Mouse (Mus musculus): ENCODE results near the gene Pou6f2. TPM values are rescaled to one million over a fixed set of nuclear protein-coding genes. Genes with fewer than 3 reads are reported as not detected.

The Pou6f2 gene
- polyA plus RNA-seq, 1 experiment from 2014 or later = 4.6 TPM

GRCm38 (mm10) chr13:18128053-18128452 lies 269.4 kb downstream of the Pou6f2 start:
- Histone ChIP-seq H3K27me3 (no peaks in the 10 kb centered on the region), H3K27ac (no peak overlapping the region), H3K4me2 (no peak overlapping the region), H3K4me1 (peaks cover 32% of the 10 kb centered on the region), H3K9me3 (replicated peaks) (no peaks in the 10 kb centered on the region), H3K4me3 (no peak overlapping the region), H3K9ac (no peak overlapping the region), H3K36me3 (ENCODE audit: poor library complexity, severe bottlenecking) (no peaks in the 10 kb centered on the region)
- ATAC-seq = no peak
- 10% methylated on average over 4 of the region's 4 CpGs for WGBS

DNA sequence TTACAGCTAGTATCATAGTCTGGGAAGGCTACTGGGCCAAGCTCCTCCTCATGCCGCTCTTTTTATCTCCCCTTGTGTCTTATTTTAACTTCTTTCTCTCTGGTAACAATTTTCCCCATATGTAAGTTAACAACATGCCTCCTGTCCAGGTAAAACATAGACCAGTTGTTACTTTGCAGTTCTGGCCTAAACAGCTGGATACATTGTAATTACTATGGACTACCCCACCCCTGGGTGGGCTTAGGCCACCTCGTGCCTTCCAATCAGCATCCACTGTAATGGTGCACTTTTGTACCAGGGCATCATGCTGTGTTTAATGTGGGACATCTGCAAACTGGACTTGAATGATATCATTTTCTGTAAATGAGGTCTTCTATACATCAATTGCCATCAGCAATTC lies 271.4 kb downstream of the Pou6f2 start:
- Histone ChIP-seq H3K9ac (no peak overlapping the region), H3K4me3 (no peak overlapping the region), H3K4me1 (peaks cover 32% of the 10 kb centered on the region), H3K4me2 (no peak overlapping the region), H3K36me3 (ENCODE audit: poor library complexity, severe bottlenecking) (no peaks in the 10 kb centered on the region), H3K27me3 (no peaks in the 10 kb centered on the region), H3K9me3 (replicated peaks) (no peaks in the 10 kb centered on the region), H3K27ac (no peak overlapping the region)
- no peak for ATAC-seq
- WGBS = 49% methylated on average over 2 of the region's 2 CpGs

DNA sequence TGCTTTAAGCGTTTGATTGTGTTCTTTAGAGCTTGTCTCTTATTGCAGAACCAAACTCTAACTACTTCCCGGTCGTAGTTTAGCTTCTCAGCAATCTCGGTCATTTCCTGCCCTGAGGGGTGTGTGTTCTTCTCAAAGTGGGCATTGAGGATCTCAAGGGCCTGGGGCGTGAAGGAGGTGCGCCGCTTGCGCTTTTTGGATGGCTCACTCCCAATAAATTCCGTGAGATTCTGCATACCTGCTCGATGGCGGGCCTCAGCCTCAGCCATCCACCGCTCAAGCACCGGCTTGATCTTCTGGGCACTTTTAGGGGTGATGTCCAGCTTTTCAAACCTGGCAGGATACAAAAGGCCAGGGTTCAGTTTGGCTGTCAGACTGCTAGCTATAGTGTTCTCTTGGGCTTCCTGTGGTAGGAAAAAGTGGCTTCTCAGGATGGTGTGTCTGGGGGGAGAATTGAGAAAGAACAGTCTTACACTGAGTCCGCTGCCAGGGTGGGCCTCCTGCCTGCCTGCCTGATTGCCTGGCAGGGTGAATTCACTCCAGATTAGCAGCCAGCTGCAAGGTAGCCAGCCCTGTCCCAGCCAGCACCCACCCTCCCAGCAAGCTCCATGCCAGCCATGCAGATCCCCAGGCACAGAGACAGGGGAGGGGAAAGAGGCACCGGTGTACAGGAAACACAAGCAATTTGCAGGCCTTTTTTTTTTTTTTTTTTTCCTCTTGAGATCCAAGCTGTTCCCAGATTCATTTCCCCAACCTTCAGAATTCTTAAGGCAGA lies 272.1 kb downstream of the Pou6f2 start:
- H3K27me3 ChIP-seq = no peaks in the 10 kb centered on the region
- H3K4me2 ChIP-seq = no peak overlapping the region
- no peak overlapping the region for H3K9ac ChIP-seq
- no peaks in the 10 kb centered on the region for H3K36me3 ChIP-seq (ENCODE audit: poor library complexity, severe bottlenecking)
- 76% methylated on average over 15 of the region's 15 CpGs for WGBS
- no peak overlapping the region for H3K4me3 ChIP-seq
- peak; percentile 78 for ATAC-seq
- no peak overlapping the region; the same call in 1 of the 2 replicates for H3K27ac ChIP-seq
- no peaks in the 10 kb centered on the region for H3K9me3 ChIP-seq (replicated peaks)
- peaks cover 32% of the 10 kb centered on the region for H3K4me1 ChIP-seq

DNA sequence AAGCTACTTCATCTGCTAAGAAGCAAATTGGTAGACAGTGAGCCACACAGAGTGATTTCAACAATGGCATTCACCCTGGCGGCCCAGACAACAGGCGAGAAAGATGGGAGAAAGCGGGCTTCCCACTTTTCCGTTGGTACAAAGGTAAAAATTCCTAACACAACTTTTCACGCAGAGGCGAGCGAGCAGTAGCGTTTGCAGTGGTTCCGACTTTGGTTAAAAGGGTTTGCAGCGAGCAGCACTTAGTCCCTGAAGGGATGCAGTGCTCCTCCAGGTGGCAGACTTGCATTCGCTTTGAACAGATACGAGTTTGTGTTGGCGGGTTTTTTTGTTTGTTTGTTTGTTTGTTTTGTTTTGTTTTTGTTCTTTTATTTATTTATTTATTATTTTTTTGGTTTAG lies 273.1 kb downstream of the Pou6f2 start:
- Histone ChIP-seq H3K36me3 (ENCODE audit: poor library complexity, severe bottlenecking) (no peaks in the 10 kb centered on the region), H3K9ac (no peak overlapping the region), H3K27ac (no peak overlapping the region), H3K9me3 (replicated peaks) (no peaks in the 10 kb centered on the region), H3K4me1 (peaks cover 26% of the 10 kb centered on the region), H3K27me3 (no peaks in the 10 kb centered on the region), H3K4me2 (peak overlapping the region; percentile 46), H3K4me3 (no peak overlapping the region)
- ATAC-seq = peak; percentile 60
- WGBS = 26% methylated on average over 13 of the region's 13 CpGs

DNA sequence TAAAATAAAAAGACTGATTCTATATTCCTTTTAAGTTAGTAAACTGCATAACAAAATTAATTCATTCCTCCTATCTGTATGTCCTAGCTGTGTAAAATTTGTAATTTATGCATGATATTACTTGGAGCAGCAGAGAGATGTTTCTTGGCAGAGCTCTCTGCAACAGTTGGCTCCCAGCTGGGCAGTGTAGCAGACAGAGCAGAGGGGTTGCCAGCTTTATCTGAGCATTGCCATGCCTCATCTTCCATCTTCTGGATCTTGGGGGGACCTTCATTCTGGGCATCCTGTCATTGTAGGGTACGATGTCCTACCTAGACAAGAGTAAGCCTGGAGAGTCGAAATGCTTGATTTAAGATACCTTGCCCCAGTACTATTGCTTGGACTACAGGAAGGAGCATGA lies 277.1 kb downstream of the Pou6f2 start:
- peaks cover 5% of the 10 kb centered on the region for H3K4me1 ChIP-seq
- no peaks in the 10 kb centered on the region for H3K27me3 ChIP-seq
- no peak overlapping the region for H3K4me2 ChIP-seq
- no peak overlapping the region for H3K27ac ChIP-seq
- 92% methylated on average over 2 of the region's 2 CpGs for WGBS
- H3K36me3 ChIP-seq (ENCODE audit: poor library complexity, severe bottlenecking) = no peaks in the 10 kb centered on the region
- H3K9ac ChIP-seq = no peak overlapping the region
- no peak overlapping the region for H3K4me3 ChIP-seq
- no peaks in the 10 kb centered on the region for H3K9me3 ChIP-seq (replicated peaks)
- peak; percentile 68; the same call in 1 of the 2 replicates for ATAC-seq

DNA sequence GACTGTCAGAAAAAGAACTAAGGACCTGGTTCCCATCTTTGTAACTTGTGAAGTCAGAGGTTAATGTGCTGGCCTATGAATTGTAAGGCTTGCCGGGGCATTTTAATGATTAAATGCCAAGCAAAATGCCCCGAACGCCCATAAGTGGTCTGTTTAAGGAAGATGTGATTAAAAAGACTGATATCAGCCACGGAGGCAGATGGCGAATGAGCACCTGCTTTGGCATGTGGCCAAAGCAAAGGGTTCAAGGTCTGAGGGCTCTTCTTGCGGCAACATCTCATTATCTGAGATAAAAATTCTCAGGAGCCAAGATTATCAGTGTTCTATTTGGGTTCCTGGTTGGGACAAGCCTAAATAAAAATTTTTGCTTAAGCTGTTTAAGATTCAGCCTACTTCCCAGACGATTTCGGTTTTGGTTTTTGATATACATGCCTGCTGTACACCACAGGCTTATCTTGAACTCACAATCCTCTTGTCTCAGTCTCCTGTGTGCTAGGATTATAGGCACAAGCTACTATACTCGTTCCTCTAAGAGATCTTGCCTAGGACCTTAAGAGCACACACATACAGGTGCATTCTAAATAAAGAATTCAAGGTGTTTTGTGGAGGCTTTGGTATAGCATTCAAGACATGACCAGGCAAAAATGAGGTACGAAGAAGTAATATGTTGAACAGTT lies 315.9 kb downstream of the Pou6f2 start:
- WGBS = 84% methylated on average over 10 of the region's 10 CpGs
- H3K36me3 ChIP-seq (ENCODE audit: poor library complexity, severe bottlenecking) = no peaks in the 10 kb centered on the region
- no peaks in the 10 kb centered on the region for H3K4me1 ChIP-seq
- ATAC-seq = no peak
- no peaks in the 10 kb centered on the region; the same call in 1 of the 2 replicates for H3K9me3 ChIP-seq (replicated peaks)
- H3K4me2 ChIP-seq = no peak overlapping the region
- no peak overlapping the region for H3K9ac ChIP-seq
- no peak overlapping the region for H3K4me3 ChIP-seq
- no peak overlapping the region for H3K27ac ChIP-seq
- no peaks in the 10 kb centered on the region for H3K27me3 ChIP-seq

Measured in forebrain, embryonic 13.5 days (tissue).